Comparison of ENCODE assay signal across 22 mouse cellular contexts in the genomic region with DNA sequence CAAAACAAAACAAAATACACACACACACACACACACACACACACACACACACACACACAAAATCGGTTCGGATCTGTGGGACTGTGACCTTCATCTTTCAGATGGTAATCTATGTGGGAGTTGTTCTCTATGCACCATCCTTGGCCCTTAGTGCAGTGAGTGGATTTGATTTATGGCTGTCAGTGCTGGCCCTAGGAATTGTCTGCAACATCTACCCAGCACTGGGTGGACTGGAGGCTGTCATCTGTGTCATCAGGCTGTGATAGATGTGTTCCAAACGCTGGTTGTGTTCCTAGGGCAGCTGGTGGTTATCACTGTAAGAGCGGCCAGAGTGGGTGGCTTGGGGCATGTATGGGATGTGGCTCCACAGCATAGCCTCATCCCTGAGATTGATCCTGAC.
A peak's percentile ranks its signal among the peaks of the same experiment; 100 is the strongest.
DNase-seq lines count a peak whose midpoint lies in the region; ATAC-seq and TF ChIP-seq lines count a peak whose summit lies in the region.
"Had no signal": no experiment of that assay in that cellular context is flagged by ENCODE, and none has a peak within 500 bp of the region (broad histone marks: within the 10 kb centered on the region; RNA-seq: fewer than 3 reads in every experiment).

No protein-coding gene starts in this region.

- TF ChIP-seq CTCF in lung, adult 2 months (IDR thresholded peaks at IDR 0.05; ENCODE audit: insufficient read depth, low read length), result no peak

- peaks cover 14% of the 10 kb centered on the region for H3K4me1 ChIP-seq in kidney, embryonic 15.5 days
- H3K4me1 ChIP-seq in lung, embryonic 15.5 days, result no peaks in the 10 kb centered on the region
- no peaks in the 10 kb centered on the region for H3K4me1 ChIP-seq in lung, adult 2 months (ENCODE audit: control insufficient read depth, insufficient read depth, low read length)
- no peaks in the 10 kb centered on the region for H3K4me1 ChIP-seq in hindbrain, embryonic 16.5 days (ENCODE audit: control insufficient read depth, insufficient read depth, low read depth, low read length)
- H3K4me1 ChIP-seq: embryonic facial prominence, embryonic 12.5 days; forebrain, embryonic 12.5 days; heart, embryonic 15.5 days; hindbrain, embryonic 13.5 days had no signal

- WGBS in kidney, embryonic 15.5 days, result 38% methylated on average over 4 of the region's 4 CpGs
- 71% methylated on average over 4 of the region's 4 CpGs for WGBS in lung, embryonic 15.5 days
- WGBS in lung, adult 2 months, result 69% methylated on average over 4 of the region's 4 CpGs
- WGBS in hindbrain, embryonic 16.5 days, result 81% methylated on average over 4 of the region's 4 CpGs

- H3K4me3 ChIP-seq in kidney, embryonic 15.5 days (replicated peaks), result no peak overlapping the region
- H3K4me3 ChIP-seq in lung, embryonic 15.5 days, result no peak overlapping the region
- H3K4me3 ChIP-seq in lung, adult 2 months (replicated peaks; ENCODE audit: extremely low read depth, low read depth, low read length), result no peak overlapping the region
- H3K4me3 ChIP-seq in hindbrain, embryonic 16.5 days (ENCODE audit: low read length), result no peak overlapping the region
- H3K4me3 ChIP-seq: embryonic facial prominence, embryonic 12.5 days; forebrain, embryonic 12.5 days; heart, adult 2 months; heart, embryonic 15.5 days; hindbrain, embryonic 13.5 days; intestine, embryonic 15.5 days had no signal

- no peak overlapping the region for H3K9ac ChIP-seq in kidney, embryonic 15.5 days
- H3K9ac ChIP-seq in lung, embryonic 15.5 days, result no peak overlapping the region
- no peak overlapping the region for H3K9ac ChIP-seq in hindbrain, embryonic 16.5 days (ENCODE audit: low read depth, low read length)
- H3K9ac ChIP-seq: embryonic facial prominence, embryonic 12.5 days; forebrain, embryonic 12.5 days; heart, embryonic 15.5 days; hindbrain, embryonic 13.5 days; intestine, embryonic 15.5 days had no signal

- 0 out of 2 replicates have a peak, but pooled peaks have one; percentile 59 for ATAC-seq in kidney, embryonic 15.5 days (replicated peaks; ENCODE audit: low FRiP score)
- ATAC-seq in lung, embryonic 15.5 days (ENCODE audit: borderline replicate concordance, extremely low read depth, low FRiP score, low TSS enrichment), result 0 out of 2 replicates have a peak, but pooled peaks have one; percentile 13
- ATAC-seq in hindbrain, embryonic 16.5 days, result no peak
- ATAC-seq: CD4-positive, CD25-positive, alpha-beta regulatory T cell, adult 4 months; forebrain, embryonic 16.5 days; intestine, embryonic 15.5 days had no signal

- no peak for TF ChIP-seq POLR2A in lung, adult 2 months (IDR thresholded peaks at IDR 0.05; ENCODE audit: borderline replicate concordance, extremely low read depth, low read depth, low read length)

- H3K27me3 ChIP-seq in kidney, embryonic 15.5 days, result no peaks in the 10 kb centered on the region
- no peaks in the 10 kb centered on the region for H3K27me3 ChIP-seq in lung, embryonic 15.5 days
- no peaks in the 10 kb centered on the region for H3K27me3 ChIP-seq in hindbrain, embryonic 16.5 days (replicated peaks; ENCODE audit: control insufficient read depth, insufficient read depth, low read length)
- H3K27me3 ChIP-seq: embryonic facial prominence, embryonic 12.5 days; forebrain, embryonic 12.5 days; heart, embryonic 15.5 days; hindbrain, embryonic 13.5 days; intestine, embryonic 15.5 days had no signal

- DNase-seq in adrenal gland, adult (ENCODE audit: inconsistent age in 2 of 2, low spot score in 1 of 2), result peak; percentile 60 to 72
- DNase-seq in adrenal gland, postnatal 4 days (ENCODE audit: low spot score in 2 of 2), result no peak
- no peak for DNase-seq in kidney, postnatal 14 days
- no peak for DNase-seq in lung, adult 2 months
- DNase-seq in frontal cortex, postnatal 36 days (ENCODE audit: low spot score in 2 of 2), result no peak
- DNase-seq: B cell, adult 2 months; cerebellum, adult 2 months; cerebellum, postnatal 10 days; gastrocnemius, postnatal 14 days; heart, adult 2 months; heart, postnatal 14 days had no signal

- no peaks in the 10 kb centered on the region for H3K9me3 ChIP-seq in kidney, embryonic 15.5 days (replicated peaks)
- H3K9me3 ChIP-seq in lung, embryonic 15.5 days, result no peaks in the 10 kb centered on the region
- H3K9me3 ChIP-seq in hindbrain, embryonic 16.5 days (ENCODE audit: control insufficient read depth, low read length), result no peaks in the 10 kb centered on the region
- H3K9me3 ChIP-seq: embryonic facial prominence, embryonic 12.5 days; forebrain, embryonic 12.5 days; heart, embryonic 15.5 days; hindbrain, embryonic 13.5 days; intestine, embryonic 15.5 days had no signal

- H3K36me3 ChIP-seq in kidney, embryonic 15.5 days, result no peaks in the 10 kb centered on the region
- no peaks in the 10 kb centered on the region for H3K36me3 ChIP-seq in lung, embryonic 15.5 days
- no peaks in the 10 kb centered on the region for H3K36me3 ChIP-seq in hindbrain, embryonic 16.5 days (ENCODE audit: control insufficient read depth, insufficient read depth, low read length)
- H3K36me3 ChIP-seq: embryonic facial prominence, embryonic 12.5 days; forebrain, embryonic 12.5 days; heart, embryonic 15.5 days; hindbrain, embryonic 13.5 days; intestine, embryonic 15.5 days had no signal

- H3K4me2 ChIP-seq in kidney, embryonic 15.5 days, result no peak overlapping the region
- no peak overlapping the region for H3K4me2 ChIP-seq in lung, embryonic 15.5 days
- H3K4me2 ChIP-seq in hindbrain, embryonic 16.5 days (ENCODE audit: low read length), result no peak overlapping the region
- H3K4me2 ChIP-seq: embryonic facial prominence, embryonic 12.5 days; forebrain, embryonic 12.5 days; heart, embryonic 11.5 days; heart, embryonic 15.5 days; hindbrain, embryonic 13.5 days; intestine, embryonic 15.5 days had no signal

- no peak overlapping the region for H3K27ac ChIP-seq in kidney, embryonic 15.5 days
- no peak overlapping the region for H3K27ac ChIP-seq in lung, embryonic 15.5 days
- no peak overlapping the region for H3K27ac ChIP-seq in hindbrain, embryonic 16.5 days (ENCODE audit: low read depth, low read length)
- H3K27ac ChIP-seq: embryonic facial prominence, embryonic 12.5 days; forebrain, embryonic 12.5 days; heart, adult 2 months; heart, embryonic 15.5 days; hindbrain, embryonic 13.5 days; intestine, embryonic 15.5 days had no signal

Comparison
In these comparisons a context has a peak if more than half of its experiments do, and no peak if none do; other contexts are left out.
1. DNase-seq: peak in adrenal gland, adult (2 of 2); none in adrenal gland, postnatal 4 days (0 of 2), kidney, postnatal 14 days (single experiment), lung, adult 2 months (single experiment) and frontal cortex, postnatal 36 days (0 of 2).